Mouse (Mus musculus) forebrain, embryonic 10.5 days (tissue): ENCODE measurements around the gene D430041D05Rik. TPM values are rescaled to one million over a fixed set of nuclear protein-coding genes. Genes with fewer than 3 reads are reported as not detected.

ENCODE experiments used
- DNase-seq: peaks from one replicate; pipeline ENCODE4 v3.0.0-alpha.2; 2017; ENCODE audit warnings: low spot score; ENCODE audit errors: extremely low spot score
- H3K27ac ChIP-seq: fragments of 300-500 bp; sonication (generic); 2 replicates; pipeline ENCODE4 v1.5.1; 2016; ENCODE audit warnings: mild to moderate bottlenecking
- H3K27me3 ChIP-seq: fragments of 300-500 bp; sonication (generic); 2 replicates; pipeline ENCODE4 v1.6.1; 2016; ENCODE audit warnings: mild to moderate bottlenecking; ENCODE audit not compliant: poor library complexity, severe bottlenecking
- H3K36me3 ChIP-seq: fragments of 300-500 bp; sonication (generic); replicated peaks from 2 replicates; pipeline ENCODE4 v1.6.1; 2016; ENCODE audit warnings: mild to moderate bottlenecking, moderate library complexity
- H3K4me1 ChIP-seq: fragments of 300-500 bp; sonication (generic); 2 replicates; pipeline ENCODE4 v1.6.1; 2016
- H3K4me3 ChIP-seq: fragments of 300-500 bp; sonication (generic); 2 replicates; pipeline ENCODE4 v1.5.1; 2016; ENCODE audit warnings: mild to moderate bottlenecking, moderate library complexity
- H3K9me3 ChIP-seq: fragments of 300-500 bp; sonication (generic); 2 replicates; pipeline ENCODE4 v1.6.1; 2016; ENCODE audit warnings: mild to moderate bottlenecking, moderate library complexity
- WGBS: fragments of 180-500 bp; shearing (Covaris S2); methylation state at CpG from one replicate; pipeline ENCODE4 v1.1.7; 2016; 5-methylcytosine and 5-hydroxymethylcytosine counted together
- polyA plus RNA-seq: library from polyadenylated mRNA; unstranded; fragments of >200 nt; fragmentation: Nextera tagmentation; extraction: Ambion mirVana; gene quantifications from 2 replicates; pipeline ENCODE4 v1.2.1, GENCODE M21; 2016

Gene D430041D05Rik
- polyA plus RNA-seq, 1 experiment from 2014 or later: 1.1 TPM

DNA sequence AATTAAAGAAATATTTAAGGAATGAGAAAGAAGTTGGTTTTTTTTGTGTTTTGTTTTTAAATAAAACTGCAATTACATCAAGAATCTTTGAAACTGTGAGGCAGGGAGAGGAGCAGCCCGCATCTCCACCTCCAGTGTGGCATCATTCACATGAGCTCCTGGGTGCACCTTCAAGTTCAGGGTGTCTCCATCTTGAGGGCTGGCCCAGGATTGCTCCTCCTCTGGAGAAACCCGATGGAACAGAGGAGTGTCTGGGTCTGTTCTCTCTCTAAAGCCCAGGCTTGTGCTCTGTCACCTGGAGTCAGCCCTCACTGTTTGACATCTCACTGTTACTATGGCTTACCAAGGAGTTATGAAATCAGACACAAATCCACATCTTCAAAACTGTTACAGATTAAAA lies 219.1 kb downstream of the D430041D05Rik start:
- H3K27me3 ChIP-seq: no peaks in the 10 kb centered on the region
- H3K4me1 ChIP-seq: 0 out of 2 replicates have a peak, but pooled peaks cover 7% of the 10 kb centered on the region
- 74% methylated on average over 2 of the region's 2 CpGs for whole genome bisulfite sequencing
- no peaks in the 10 kb centered on the region for H3K36me3 ChIP-seq
- no peak overlapping the region for H3K4me3 ChIP-seq
- no peaks in the 10 kb centered on the region for H3K9me3 ChIP-seq
- DNase-seq: no peak
- no peak overlapping the region for H3K27ac ChIP-seq

DNA sequence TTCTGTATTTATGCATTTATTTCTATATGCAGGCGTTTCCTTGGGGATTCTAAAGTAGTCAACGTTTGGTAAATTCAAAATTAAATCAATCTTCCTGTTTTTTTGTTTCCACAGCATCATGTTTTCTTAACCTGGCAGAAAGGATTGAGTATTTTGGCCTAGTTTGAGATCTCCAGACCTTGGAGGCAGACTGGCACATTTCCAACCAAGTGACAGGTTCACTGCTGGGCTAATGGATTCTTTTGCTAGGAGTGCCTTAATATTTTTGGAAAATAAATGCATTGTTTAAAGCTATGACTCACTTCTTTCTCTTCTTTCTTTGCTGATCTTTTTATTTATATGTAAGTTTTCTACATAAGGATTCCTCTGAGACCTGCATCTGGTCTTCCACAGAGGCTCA lies 222.0 kb downstream of the D430041D05Rik start:
- Histone ChIP-seq H3K27ac (no peak overlapping the region), H3K9me3 (no peaks in the 10 kb centered on the region), H3K4me3 (no peak overlapping the region), H3K27me3 (no peaks in the 10 kb centered on the region), H3K36me3 (no peaks in the 10 kb centered on the region), H3K4me1 (0 out of 2 replicates have a peak, but pooled peaks cover 7% of the 10 kb centered on the region)
- 90% methylated on average over 2 of the region's 2 CpGs for WGBS
- no peak for DNase-seq

DNA sequence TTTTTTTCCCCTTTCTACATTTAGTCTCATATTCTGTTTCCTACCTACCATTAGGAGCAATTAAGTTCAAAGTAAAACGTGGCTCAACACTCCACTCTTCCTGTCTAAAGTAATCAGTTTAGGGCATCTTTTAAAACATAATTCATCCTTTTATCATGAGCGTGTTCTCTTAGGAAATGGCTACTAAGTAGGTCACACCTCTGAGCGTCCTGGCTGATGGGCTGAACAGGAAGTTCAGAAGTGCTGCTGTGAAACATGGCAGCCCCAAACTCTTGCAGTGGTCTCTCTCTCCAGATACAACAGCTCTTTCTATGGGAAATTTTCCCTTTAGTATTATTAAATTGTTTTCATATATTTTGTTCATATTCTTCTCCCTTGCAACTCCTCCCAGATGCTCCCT lies 223.7 kb downstream of the D430041D05Rik start:
- no peaks in the 10 kb centered on the region for H3K36me3 ChIP-seq
- H3K27ac ChIP-seq: no peak overlapping the region
- H3K9me3 ChIP-seq: no peaks in the 10 kb centered on the region
- H3K27me3 ChIP-seq: no peaks in the 10 kb centered on the region
- no peak for DNase-seq
- WGBS: 82% methylated on average over 3 of the region's 3 CpGs
- no peak overlapping the region for H3K4me3 ChIP-seq
- 0 out of 2 replicates have a peak, but pooled peaks cover 7% of the 10 kb centered on the region for H3K4me1 ChIP-seq

DNA sequence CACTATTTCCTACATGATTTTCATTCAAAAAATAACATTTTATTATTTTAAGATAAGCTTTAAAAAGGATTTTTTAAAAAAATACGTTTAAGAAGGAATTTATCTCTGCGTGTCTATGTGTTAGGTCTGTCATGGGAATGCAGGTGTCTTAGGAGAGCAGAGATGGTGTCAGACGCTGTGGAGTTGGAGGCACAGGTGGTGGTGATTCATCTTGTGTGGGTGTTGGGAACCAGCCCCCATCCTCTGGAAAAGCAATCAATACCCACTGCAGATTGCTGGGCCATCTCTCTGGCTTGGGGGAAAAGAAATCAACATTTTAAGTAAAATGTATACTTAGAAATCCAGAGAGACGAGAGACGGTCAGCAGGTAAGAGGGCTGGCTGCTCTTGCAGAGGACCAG lies 225.2 kb downstream of the D430041D05Rik start:
- H3K27me3 ChIP-seq: no peaks in the 10 kb centered on the region
- H3K4me1 ChIP-seq: 0 out of 2 replicates have a peak, but pooled peaks cover under 1% of the 10 kb centered on the region
- DNase-seq: no peak
- no peak overlapping the region for H3K27ac ChIP-seq
- H3K36me3 ChIP-seq: no peaks in the 10 kb centered on the region
- 91% methylated on average over 5 of the region's 5 CpGs for WGBS
- no peak overlapping the region for H3K4me3 ChIP-seq
- H3K9me3 ChIP-seq: no peaks in the 10 kb centered on the region

DNA sequence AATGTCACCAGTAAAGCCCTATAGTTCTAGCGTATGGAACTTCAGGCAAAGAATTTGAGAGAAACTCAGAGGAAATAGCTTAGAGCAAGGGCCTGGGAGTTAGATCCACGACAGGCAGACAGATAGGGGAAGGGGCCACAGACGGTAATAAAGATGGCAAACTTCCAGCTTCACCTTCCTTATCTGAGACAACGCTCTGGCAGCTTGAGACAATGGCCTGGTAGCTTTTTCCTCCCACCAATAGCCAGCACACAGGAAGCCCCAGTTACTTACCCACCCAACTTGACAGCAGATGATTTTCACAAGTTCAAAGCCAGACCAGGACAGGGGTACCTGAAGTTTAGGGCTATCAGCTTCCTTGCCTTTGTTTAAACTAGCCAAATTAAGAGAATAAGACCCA lies 226.5 kb downstream of the D430041D05Rik start:
- Histone ChIP-seq H3K4me1 (no peaks in the 10 kb centered on the region), H3K9me3 (no peaks in the 10 kb centered on the region), H3K27ac (no peak overlapping the region), H3K36me3 (no peaks in the 10 kb centered on the region), H3K4me3 (no peak overlapping the region), H3K27me3 (no peaks in the 10 kb centered on the region)
- DNase-seq: no peak
- WGBS: 87% methylated on average over 4 of the region's 4 CpGs

DNA sequence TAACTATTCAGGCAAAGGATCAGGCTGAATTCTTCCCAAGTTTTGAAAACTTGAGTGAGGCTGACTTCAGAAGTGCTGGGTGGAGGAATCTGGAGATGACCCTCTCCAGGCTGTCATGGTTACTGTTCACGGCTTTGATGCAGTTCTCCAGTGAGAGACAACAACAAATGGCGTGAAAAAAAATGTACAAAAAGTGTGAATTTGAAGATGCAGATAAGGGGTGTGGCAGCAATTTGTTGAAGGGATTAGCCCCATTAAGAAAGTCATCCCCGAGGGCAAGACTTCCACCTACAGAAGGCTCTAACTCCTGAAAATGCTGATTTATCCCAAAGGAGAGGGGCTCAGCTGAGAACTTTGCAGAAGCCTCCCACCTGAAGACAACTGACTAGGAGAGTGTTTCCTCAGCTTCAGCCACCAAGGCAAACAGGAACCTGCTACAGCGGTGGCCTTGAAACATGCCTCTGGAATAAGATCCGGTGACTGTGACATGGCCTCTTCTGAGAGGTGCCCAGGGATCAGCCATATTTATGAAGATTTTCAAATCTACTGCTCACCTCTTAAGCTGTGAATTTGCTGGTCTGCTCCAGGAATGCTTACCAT lies 227.5 kb downstream of the D430041D05Rik start:
- no peak overlapping the region for H3K4me3 ChIP-seq
- no peaks in the 10 kb centered on the region for H3K27me3 ChIP-seq
- WGBS: 83% methylated on average over 5 of the region's 5 CpGs
- H3K27ac ChIP-seq: no peak overlapping the region
- no peaks in the 10 kb centered on the region for H3K9me3 ChIP-seq
- no peaks in the 10 kb centered on the region for H3K36me3 ChIP-seq
- no peak for DNase-seq
- no peaks in the 10 kb centered on the region for H3K4me1 ChIP-seq

DNA sequence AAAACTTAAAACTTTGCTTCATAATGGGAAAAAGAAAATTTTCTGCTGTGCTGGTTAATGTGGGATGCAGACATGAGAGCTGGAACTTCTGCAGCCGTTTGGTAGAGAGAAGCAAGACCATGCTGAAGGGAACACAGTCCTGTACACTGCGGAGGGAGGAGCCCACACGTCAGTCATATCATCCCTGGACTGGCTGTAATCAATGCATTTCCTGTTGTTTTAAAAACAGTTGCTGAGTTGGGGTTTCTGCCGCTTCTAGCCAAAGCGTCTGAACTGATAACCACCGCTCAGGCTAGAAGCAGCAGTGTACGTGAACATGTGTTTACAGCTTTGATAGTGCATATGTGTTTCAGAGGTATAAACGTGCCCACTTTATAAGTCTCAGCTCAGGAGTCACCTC lies 231.2 kb downstream of the D430041D05Rik start:
- 92% methylated on average over 8 of the region's 8 CpGs for WGBS
- Histone ChIP-seq H3K27me3 (no peaks in the 10 kb centered on the region), H3K9me3 (no peaks in the 10 kb centered on the region), H3K36me3 (no peaks in the 10 kb centered on the region), H3K4me3 (no peak overlapping the region), H3K27ac (no peak overlapping the region), H3K4me1 (peaks cover 18% of the 10 kb centered on the region)
- DNase-seq: no peak

DNA sequence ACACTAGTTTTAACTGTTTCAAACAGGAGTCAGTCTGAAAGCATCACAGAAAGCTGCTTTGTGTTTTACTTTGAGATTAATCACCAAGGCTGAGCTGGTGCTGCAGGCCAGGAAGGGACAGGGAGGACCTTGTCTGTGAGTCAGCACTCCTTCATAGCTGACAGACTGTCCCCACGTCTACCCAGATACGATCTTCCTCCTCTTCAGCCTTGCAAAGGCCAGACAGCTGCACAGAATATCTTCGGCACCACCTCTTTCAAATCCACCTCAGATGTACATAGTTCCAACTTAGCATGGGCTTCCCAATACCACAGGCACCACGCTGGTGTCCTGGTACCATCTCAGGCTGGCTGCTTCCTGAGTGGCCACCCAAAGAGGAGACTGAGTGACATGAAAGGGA lies 232.6 kb downstream of the D430041D05Rik start:
- Histone ChIP-seq H3K4me1 (peaks cover 18% of the 10 kb centered on the region), H3K27me3 (no peaks in the 10 kb centered on the region), H3K27ac (no peak overlapping the region), H3K9me3 (no peaks in the 10 kb centered on the region), H3K36me3 (no peaks in the 10 kb centered on the region), H3K4me3 (no peak overlapping the region)
- DNase-seq: no peak
- 89% methylated on average over 4 of the region's 4 CpGs for WGBS

DNA sequence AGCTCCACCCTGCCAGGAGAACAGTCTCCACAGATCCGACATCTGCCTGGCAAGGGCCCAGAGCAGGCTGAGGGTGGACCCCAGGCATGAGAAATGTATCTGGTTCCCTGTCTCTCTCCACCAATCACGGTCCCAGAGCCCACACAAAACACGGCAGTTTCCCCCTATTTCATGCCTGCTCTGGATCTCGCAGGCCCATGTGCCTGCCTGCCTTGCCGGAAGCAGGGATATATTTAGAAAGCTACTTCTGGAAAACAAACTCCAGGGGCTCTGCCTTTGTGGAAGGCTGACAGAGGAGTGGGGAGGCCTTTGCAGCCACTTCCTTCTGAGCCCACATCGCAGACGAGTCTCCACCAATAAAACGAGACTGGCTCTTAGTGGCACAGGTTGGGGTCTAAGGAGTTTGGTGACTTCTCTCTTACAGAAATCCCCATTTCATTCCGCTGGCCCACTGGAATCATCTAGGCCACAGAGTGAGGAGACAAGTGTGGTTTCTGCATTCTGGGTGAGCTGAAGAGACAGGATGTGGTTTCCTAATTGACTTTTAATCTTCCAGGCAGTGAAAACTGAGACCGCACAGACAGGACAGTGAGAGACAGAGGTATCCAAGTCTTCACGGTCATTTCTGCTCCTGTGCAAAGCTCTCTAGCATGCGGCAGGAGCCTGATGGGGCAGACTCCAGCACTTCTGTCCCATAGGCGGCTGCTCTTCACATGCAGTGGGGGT lies 233.7 kb downstream of the D430041D05Rik start:
- WGBS: 79% methylated on average over 13 of the region's 13 CpGs
- no peak overlapping the region for H3K4me3 ChIP-seq
- H3K27ac ChIP-seq: peak overlapping the region; percentile 37
- H3K27me3 ChIP-seq: no peaks in the 10 kb centered on the region
- peaks cover 18% of the 10 kb centered on the region for H3K4me1 ChIP-seq
- no peaks in the 10 kb centered on the region for H3K9me3 ChIP-seq
- no peaks in the 10 kb centered on the region for H3K36me3 ChIP-seq
- DNase-seq: no peak

DNA sequence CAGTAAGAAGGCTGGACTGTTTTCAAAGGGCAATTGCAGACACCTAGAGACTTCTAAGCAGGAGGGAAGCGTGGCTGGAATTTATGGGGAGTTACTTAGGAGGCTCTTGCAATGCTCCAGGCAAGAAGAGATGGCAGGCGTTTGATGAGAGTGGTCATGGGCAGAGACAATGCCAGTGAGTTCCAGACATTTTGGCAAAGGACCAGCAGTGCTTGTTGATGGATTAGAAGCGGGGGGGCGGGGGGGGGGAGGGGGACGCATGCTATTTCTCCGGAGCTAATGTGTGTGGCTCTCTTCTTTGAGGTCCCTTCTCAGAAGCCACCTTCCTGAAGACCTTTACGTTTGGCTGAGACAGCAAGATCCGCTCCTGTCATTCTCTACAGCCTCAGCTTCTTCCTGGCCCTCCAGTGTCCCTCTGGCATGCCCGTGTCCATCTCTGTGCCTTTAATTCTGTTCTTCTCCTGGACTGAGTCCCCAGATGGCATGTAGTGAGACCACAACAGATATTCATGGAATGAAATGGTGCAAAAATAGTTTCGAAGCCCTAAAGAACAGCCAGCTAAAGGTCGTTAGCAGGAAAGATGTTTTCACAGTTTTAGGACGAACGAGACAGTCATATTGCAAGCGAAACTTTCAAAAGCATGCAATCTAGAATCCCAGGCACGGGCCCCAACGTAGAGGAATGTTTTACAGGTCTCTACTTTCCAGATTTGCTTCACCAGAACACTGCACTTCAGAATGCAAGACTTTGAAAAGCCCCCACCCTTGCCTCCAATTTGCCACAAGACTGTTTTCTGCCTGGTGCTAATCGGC lies 234.4 kb downstream of the D430041D05Rik start:
- Histone ChIP-seq H3K27me3 (no peaks in the 10 kb centered on the region), H3K4me3 (no peak overlapping the region), H3K36me3 (no peaks in the 10 kb centered on the region), H3K9me3 (no peaks in the 10 kb centered on the region), H3K4me1 (peaks cover 18% of the 10 kb centered on the region), H3K27ac (peak overlapping the region; percentile 37)
- whole genome bisulfite sequencing: 83% methylated on average over 17 of the region's 17 CpGs
- no peak for DNase-seq

DNA sequence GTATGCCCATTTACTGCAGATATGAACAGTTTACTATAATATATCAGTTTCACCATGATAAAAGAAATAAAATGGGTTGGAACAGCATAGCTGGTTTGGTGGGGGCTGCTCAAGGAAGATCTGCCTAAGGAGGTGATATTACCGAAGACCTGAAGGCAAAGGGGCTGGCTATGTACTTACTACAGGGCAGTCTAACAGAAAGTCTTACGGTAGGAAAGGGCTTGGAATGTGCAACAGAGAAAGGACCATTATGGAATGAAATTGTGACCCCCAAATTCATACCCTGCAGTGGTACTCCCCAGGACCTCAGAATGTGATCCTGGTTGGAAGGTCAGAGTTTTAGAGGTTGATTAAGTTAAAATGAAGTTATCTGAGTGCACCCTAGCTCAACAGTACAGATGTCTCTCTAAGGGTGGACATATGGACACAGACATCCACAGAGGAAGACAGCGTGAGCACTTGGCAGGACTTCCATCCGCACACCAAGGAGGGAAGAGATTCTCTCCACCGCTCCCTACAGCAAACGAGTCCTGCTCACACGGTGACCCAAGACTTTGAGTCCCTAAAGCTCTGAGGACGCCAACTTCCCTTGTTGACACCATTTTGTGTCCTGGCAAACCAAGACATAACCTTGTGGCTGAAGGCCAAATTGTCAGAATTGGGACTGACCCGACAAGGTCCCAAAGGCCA lies 235.2 kb downstream of the D430041D05Rik start:
- Histone ChIP-seq H3K4me1 (peaks cover 18% of the 10 kb centered on the region), H3K9me3 (no peaks in the 10 kb centered on the region), H3K36me3 (no peaks in the 10 kb centered on the region), H3K27me3 (no peaks in the 10 kb centered on the region), H3K27ac (no peak overlapping the region), H3K4me3 (no peak overlapping the region)
- WGBS: 90% methylated on average over 9 of the region's 9 CpGs
- no peak for DNase-seq

DNA sequence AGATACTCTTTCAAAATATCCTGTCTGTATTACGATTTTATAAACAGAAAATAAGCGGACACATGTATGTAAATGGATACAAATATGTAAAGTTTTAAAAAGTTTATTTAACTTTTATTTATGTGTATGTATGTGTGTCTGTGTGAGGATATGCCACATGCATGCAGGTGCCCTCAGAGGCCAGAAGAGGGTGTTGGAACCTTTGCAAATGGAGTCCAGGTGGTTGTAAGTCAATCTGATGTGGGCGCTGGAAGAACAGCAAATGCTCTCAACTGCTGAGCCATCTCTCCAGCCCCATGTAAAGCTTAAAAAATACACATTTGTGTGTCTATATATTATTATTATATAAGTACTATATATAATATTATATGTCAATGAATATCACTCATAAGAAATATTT lies 237.4 kb downstream of the D430041D05Rik start:
- H3K36me3 ChIP-seq: no peaks in the 10 kb centered on the region
- no peak overlapping the region for H3K4me3 ChIP-seq
- H3K4me1 ChIP-seq: peaks cover 21% of the 10 kb centered on the region
- H3K27ac ChIP-seq: no peak overlapping the region
- WGBS: 94% methylated on average over 3 of the region's 3 CpGs
- H3K27me3 ChIP-seq: no peaks in the 10 kb centered on the region
- no peak for DNase-seq
- H3K9me3 ChIP-seq: no peaks in the 10 kb centered on the region
